Mouse (Mus musculus) spleen, postnatal 10 days (tissue): ENCODE measurements around the gene Gm49369.
A peak's percentile ranks its signal among the peaks of the same experiment; 100 is the strongest.

Experiments
- DNase-seq, 2 experiments: peaks; one replicate each; pipeline ENCODE4 v3.0.0; 2021 to 2022; ENCODE audit warnings: low spot score in 2 of 2

Gm49369 gene

GRCm38 (mm10) chr7:142394261-142395190 lies 12.1 kb upstream of the Gm49369 start:
- peak in 1 of 2 experiments; percentile 23 for DNase-seq

GRCm38 (mm10) chr7:142393191-142393590 lies 10.7 kb upstream of the Gm49369 start:
- DNase-seq = peak; percentile 55 to 84

GRCm38 (mm10) chr7:142391609-142392008 lies 9.1 kb upstream of the Gm49369 start:
- peak in 1 of 2 experiments; percentile 3 for DNase-seq

- DNase-seq = peak in 1 of 2 experiments; percentile 14
Measured at GRCm38 (mm10) chr7:142391108-142391507, 8.6 kb upstream of the Gm49369 start.

GRCm38 (mm10) chr7:142389961-142390650 lies 7.6 kb upstream of the Gm49369 start:
- DNase-seq = peak in 1 of 2 experiments; percentile 14

GRCm38 (mm10) chr7:142388740-142389139 lies 6.3 kb upstream of the Gm49369 start:
- DNase-seq = no peak

GRCm38 (mm10) chr7:142388198-142388597 lies 5.7 kb upstream of the Gm49369 start:
- no peak for DNase-seq

- DNase-seq = peak; percentile 96 to 99
Measured at GRCm38 (mm10) chr7:142387419-142388148, 5.1 kb upstream of the Gm49369 start, which contains the start of gene Ctsd. Ctsd (minus strand) TSS chr7:142388038.

- peak; percentile 58 to 59 for DNase-seq
Measured at GRCm38 (mm10) chr7:142386621-142387201, 4.2 kb upstream of the Gm49369 start.

GRCm38 (mm10) chr7:142385742-142386403 lies 3.4 kb upstream of the Gm49369 start:
- DNase-seq = no peak

GRCm38 (mm10) chr7:142384306-142384705 lies 1.8 kb upstream of the Gm49369 start:
- DNase-seq = no peak

- DNase-seq = no peak
Measured at GRCm38 (mm10) chr7:142381175-142381574, 1.3 kb downstream of the Gm49369 start.

- no peak for DNase-seq
Measured at GRCm38 (mm10) chr7:142379186-142379585, 3.3 kb downstream of the Gm49369 start.

GRCm38 (mm10) chr7:142377233-142377925 lies 5.1 kb downstream of the Gm49369 start:
- DNase-seq = peak in 1 of 2 experiments; percentile 36

- peak in 1 of 2 experiments; percentile 26 for DNase-seq
Measured at GRCm38 (mm10) chr7:142376096-142376495, 6.4 kb downstream of the Gm49369 start.

GRCm38 (mm10) chr7:142375261-142375724 lies 7.2 kb downstream of the Gm49369 start:
- DNase-seq = peak; percentile 18 to 25

GRCm38 (mm10) chr7:142374413-142375015 lies 8.0 kb downstream of the Gm49369 start:
- no peak for DNase-seq

GRCm38 (mm10) chr7:142373641-142374412 lies 8.6 kb downstream of the Gm49369 start, which contains the start of gene Ifitm10:
Ifitm10 (minus strand) TSS chr7:142373753.
- DNase-seq = peak in 1 of 2 experiments; percentile 21

- peak in 1 of 2 experiments; percentile 14 for DNase-seq
Measured at GRCm38 (mm10) chr7:142373039-142373438, 9.4 kb downstream of the Gm49369 start.
